Mouse (Mus musculus): ENCODE results near the gene Peak1.

GRCm38 (mm10) chr9:56290019-56290418 is 127.8 kb downstream of the Peak1 start:
- TF ChIP-seq TAL1 (IDR thresholded peaks at IDR 0.05; ENCODE audit: low read length) (no peak), GATA1 (IDR thresholded peaks at IDR 0.05; ENCODE audit: low read length) (no peak)

Data from erythroblast, embryonic 14.5 days (primary cell).